Comparison of ENCODE assay signal across 8 mouse cellular contexts in genomic region chr13:48528123-48528871, GRCm38 (mm10). TPM values are rescaled to one million over a fixed set of nuclear protein-coding genes. Genes with fewer than 3 reads are reported as not detected.
DNase-seq lines count a peak whose midpoint lies in the region; ATAC-seq and TF ChIP-seq lines count a peak whose summit lies in the region.

No protein-coding gene starts in this region.

- H3K27ac ChIP-seq in heart, embryonic 11.5 days (ENCODE audit: low read depth, low read length) = no peak overlapping the region
- no peak overlapping the region for H3K27ac ChIP-seq in forebrain, postnatal 0 days (ENCODE audit: low read depth, low read length)
- H3K27ac ChIP-seq in hindbrain, embryonic 16.5 days (ENCODE audit: low read depth, low read length) = no peak overlapping the region

- H3K9me3 ChIP-seq in heart, embryonic 11.5 days (replicated peaks; ENCODE audit: control insufficient read depth, low read length) = no peaks in the 10 kb centered on the region
- no peaks in the 10 kb centered on the region for H3K9me3 ChIP-seq in forebrain, postnatal 0 days (ENCODE audit: low read length)
- H3K9me3 ChIP-seq in hindbrain, embryonic 16.5 days (ENCODE audit: control insufficient read depth, low read length) = no peaks in the 10 kb centered on the region

- no peaks in the 10 kb centered on the region for H3K27me3 ChIP-seq in heart, embryonic 11.5 days (ENCODE audit: control insufficient read depth, insufficient read depth, low read length)
- no peaks in the 10 kb centered on the region for H3K27me3 ChIP-seq in forebrain, postnatal 0 days (ENCODE audit: insufficient read depth, low read length)
- no peaks in the 10 kb centered on the region for H3K27me3 ChIP-seq in hindbrain, embryonic 16.5 days (replicated peaks; ENCODE audit: control insufficient read depth, insufficient read depth, low read length)

- ATAC-seq in heart, embryonic 11.5 days (replicated peaks; ENCODE audit: insufficient number of reproducible peaks, low FRiP score, low TSS enrichment) = no peak
- ATAC-seq in forebrain, postnatal 0 days = peak; percentile 90
- peak; percentile 83 for ATAC-seq in hindbrain, embryonic 16.5 days

- peak; percentile 94 for TF ChIP-seq CTCF in forebrain, postnatal 0 days (IDR thresholded peaks at IDR 0.05; ENCODE audit: low read depth)

- H3K4me1 ChIP-seq in heart, embryonic 11.5 days (ENCODE audit: control insufficient read depth, insufficient read depth, low read length) = no peaks in the 10 kb centered on the region
- no peaks in the 10 kb centered on the region for H3K4me1 ChIP-seq in forebrain, postnatal 0 days (ENCODE audit: insufficient read depth)
- H3K4me1 ChIP-seq in hindbrain, embryonic 16.5 days (ENCODE audit: control insufficient read depth, insufficient read depth, low read depth, low read length) = no peaks in the 10 kb centered on the region

- no peak overlapping the region for H3K4me3 ChIP-seq in heart, embryonic 11.5 days (ENCODE audit: low read depth, low read length)
- no peak overlapping the region for H3K4me3 ChIP-seq in forebrain, postnatal 0 days (ENCODE audit: low read depth, low read length)
- H3K4me3 ChIP-seq in hindbrain, embryonic 16.5 days (ENCODE audit: low read length) = no peak overlapping the region

- WGBS in heart, embryonic 11.5 days (ENCODE audit: insufficient replicate concordance) = 52% methylated on average over 15 of the region's 15 CpGs
- 54% methylated on average over 15 of the region's 15 CpGs for WGBS in forebrain, postnatal 0 days
- 53% methylated on average over 15 of the region's 15 CpGs for WGBS in hindbrain, embryonic 16.5 days

- H3K4me2 ChIP-seq in heart, embryonic 11.5 days = no peak overlapping the region
- no peak overlapping the region for H3K4me2 ChIP-seq in forebrain, postnatal 0 days (ENCODE audit: low read depth)
- no peak overlapping the region for H3K4me2 ChIP-seq in hindbrain, embryonic 16.5 days (ENCODE audit: low read length)

- H3K36me3 ChIP-seq in heart, embryonic 11.5 days (ENCODE audit: control insufficient read depth, insufficient read depth, low read length) = no peaks in the 10 kb centered on the region
- H3K36me3 ChIP-seq in forebrain, postnatal 0 days (ENCODE audit: insufficient read depth) = no peaks in the 10 kb centered on the region
- H3K36me3 ChIP-seq in hindbrain, embryonic 16.5 days (ENCODE audit: control insufficient read depth, insufficient read depth, low read length) = no peaks in the 10 kb centered on the region

- H3K9ac ChIP-seq in heart, embryonic 11.5 days (ENCODE audit: low read depth, low read length) = no peak overlapping the region
- H3K9ac ChIP-seq in forebrain, postnatal 0 days = no peak overlapping the region
- H3K9ac ChIP-seq in hindbrain, embryonic 16.5 days (ENCODE audit: low read depth, low read length) = no peak overlapping the region

- peak; percentile 80 to 85 for DNase-seq in heart, adult 18-20 months
- peak; percentile 57 for DNase-seq in cerebellum, adult 11-12 months
- peak; percentile 90 for DNase-seq in forebrain, postnatal 0 days
- DNase-seq in layer of hippocampus, postnatal 14 days (ENCODE audit: low spot score in 2 of 2) = peak; percentile 59 to 90
- peak; percentile 46 to 76 for DNase-seq in lung, postnatal 4 days
- peak; percentile 51 for DNase-seq in right cerebral cortex, postnatal 25 days

RNA-seq across cellular contexts. Expression of gene A830005F24Rik, which starts 14.9 kb away (rescaled TPM):
- not detected for total RNA-seq in heart, adult 18-20 months (2021)
- 0.34 and 2.2 TPM in 2 replicates for polyA plus RNA-seq in heart, embryonic 11.5 days (2014; fragmentation: Nextera tagmentation; extraction: Ambion mirVana)
- 0.67 and 0.85 TPM in 2 replicates for total RNA-seq in forebrain, postnatal 0 days (2014; rRNA removed)
- 0.93 and 2.6 TPM in 2 replicates for polyA plus RNA-seq in forebrain, postnatal 0 days (2015; fragmentation: Nextera tagmentation; extraction: Ambion mirVana)
- 3.0 and 4.0 TPM in 2 replicates for polyA plus RNA-seq in hindbrain, embryonic 16.5 days (2015; fragmentation: Nextera tagmentation; extraction: Ambion mirVana)
- 1 to 10 TPM; 1.0 to 2.2 TPM for total RNA-seq in layer of hippocampus, postnatal 14 days (2021)

RNA-seq across cellular contexts. Expression of gene Zfp169, which starts 15.0 kb away (rescaled TPM):
- total RNA-seq in heart, adult 18-20 months (2021) = 1 to 10 TPM; 4.2 to 6.5 TPM
- polyA plus RNA-seq in heart, embryonic 11.5 days (2014; fragmentation: Nextera tagmentation; extraction: Ambion mirVana) = 4.3 and 5.2 TPM in 2 replicates
- 17.0 and 36.6 TPM in 2 replicates for total RNA-seq in forebrain, postnatal 0 days (2014; rRNA removed)
- polyA plus RNA-seq in forebrain, postnatal 0 days (2015; fragmentation: Nextera tagmentation; extraction: Ambion mirVana) = 2.7 and 4.0 TPM in 2 replicates
- polyA plus RNA-seq in hindbrain, embryonic 16.5 days (2015; fragmentation: Nextera tagmentation; extraction: Ambion mirVana) = 5.7 and 7.7 TPM in 2 replicates
- 10 to 100 TPM; 21.4 to 21.8 TPM for total RNA-seq in layer of hippocampus, postnatal 14 days (2021)
